Mouse (Mus musculus): ENCODE measurements around the gene Rtn4rl1.

GRCm38 (mm10) chr11:75259996-75260561, 66.5 kb downstream of the Rtn4rl1 start:
- no peak for TF ChIP-seq POLR2A (IDR thresholded peaks at IDR 0.05; ENCODE audit: insufficient read depth, low read depth, low read length)
- TF ChIP-seq CTCF (IDR thresholded peaks at IDR 0.05), result no peak
- TF ChIP-seq EP300 (IDR thresholded peaks at IDR 0.05; ENCODE audit: insufficient read depth, low read depth, low read length), result no peak

All from heart, adult 2 months (tissue).